Mouse (Mus musculus): ENCODE measurements around the gene Drosha. TPM values are rescaled to one million over a fixed set of nuclear protein-coding genes. Genes with fewer than 3 reads are reported as not detected.
"Not testable (repeated sequence)": the region's sequence is repeated elsewhere in the genome, so short reads cannot be mapped to it uniquely, and the experiment has no call there.

The Drosha gene
- polyA plus RNA-seq, 1 experiment from 2014 or later = 61.9 TPM

DNA sequence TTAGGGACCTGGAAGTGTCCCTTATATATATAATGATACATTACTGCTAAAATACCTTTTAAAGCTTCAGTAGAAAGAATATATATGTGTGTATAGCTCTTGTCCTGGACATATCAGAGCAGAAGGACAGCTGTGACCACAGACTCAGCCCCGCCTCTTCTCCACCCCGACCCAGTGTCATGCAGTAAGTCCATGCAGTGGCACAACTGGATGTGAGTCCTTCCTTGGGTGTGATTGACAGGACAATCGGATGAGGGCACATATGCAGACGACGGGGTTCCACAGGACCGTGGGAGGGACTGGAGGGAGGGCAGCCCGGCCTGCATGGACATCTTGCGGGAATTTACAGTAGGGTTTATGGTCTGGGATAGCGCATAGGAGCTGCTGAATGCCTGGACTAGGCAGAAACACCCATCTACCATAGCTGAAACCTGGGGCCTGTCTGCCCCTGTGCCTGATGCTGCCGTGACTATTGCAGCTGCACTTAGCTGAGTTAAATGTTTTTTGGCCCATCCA lies 111.7 kb downstream of the Drosha start:
- no peak overlapping the region for H3K27ac ChIP-seq (ENCODE audit: low read length)
- WGBS = 95% methylated on average over 10 of the region's 10 CpGs
- ATAC-seq = no peak
- peaks cover 4% of the 10 kb centered on the region; the same call in 1 of the 2 replicates for H3K36me3 ChIP-seq (ENCODE audit: control insufficient read depth, insufficient read depth)
- no peaks in the 10 kb centered on the region for H3K9me3 ChIP-seq (ENCODE audit: control insufficient read depth, low read length)
- H3K9ac ChIP-seq (replicated peaks; ENCODE audit: low read depth, low read length) = no peak overlapping the region
- H3K4me2 ChIP-seq (ENCODE audit: low read length) = no peak overlapping the region
- H3K27me3 ChIP-seq (replicated peaks; ENCODE audit: control insufficient read depth, insufficient read depth, low read length) = no peaks in the 10 kb centered on the region
- H3K4me3 ChIP-seq (replicated peaks; ENCODE audit: low read length) = no peak overlapping the region
- no peaks in the 10 kb centered on the region for H3K4me1 ChIP-seq (replicated peaks; ENCODE audit: control insufficient read depth, insufficient read depth, low read length)

DNA sequence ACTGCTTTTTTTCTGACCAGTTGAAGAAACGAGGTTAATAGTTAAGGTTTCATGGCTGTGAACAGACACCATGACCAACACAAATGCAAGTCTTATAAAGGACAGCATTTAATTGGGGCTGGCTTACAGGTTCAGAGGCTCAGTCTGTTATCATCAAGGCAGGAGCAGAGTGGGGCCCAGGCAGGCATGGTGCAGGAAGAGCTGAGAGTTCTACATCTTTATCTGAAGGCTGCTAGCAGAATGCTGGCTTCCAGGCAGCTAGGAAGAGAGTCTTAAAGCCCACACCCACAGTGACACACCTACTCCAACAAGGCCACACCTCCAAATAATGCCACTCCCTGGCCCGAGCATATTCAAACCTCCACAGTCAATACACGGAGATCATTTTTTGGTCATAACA lies 112.7 kb downstream of the Drosha start:
- ATAC-seq; H3K9ac ChIP-seq (replicated peaks; ENCODE audit: low read depth, low read length); H3K27ac ChIP-seq (ENCODE audit: low read length); H3K4me2 ChIP-seq (ENCODE audit: low read length); H3K36me3 ChIP-seq (ENCODE audit: control insufficient read depth, insufficient read depth); H3K4me3 ChIP-seq (replicated peaks; ENCODE audit: low read length); H3K9me3 ChIP-seq (ENCODE audit: control insufficient read depth, low read length); H3K27me3 ChIP-seq (replicated peaks; ENCODE audit: control insufficient read depth, insufficient read depth, low read length); H3K4me1 ChIP-seq (replicated peaks; ENCODE audit: control insufficient read depth, insufficient read depth, low read length): not testable (repeated sequence)
- 90% methylated on average over 3 of the region's 3 CpGs for WGBS

DNA sequence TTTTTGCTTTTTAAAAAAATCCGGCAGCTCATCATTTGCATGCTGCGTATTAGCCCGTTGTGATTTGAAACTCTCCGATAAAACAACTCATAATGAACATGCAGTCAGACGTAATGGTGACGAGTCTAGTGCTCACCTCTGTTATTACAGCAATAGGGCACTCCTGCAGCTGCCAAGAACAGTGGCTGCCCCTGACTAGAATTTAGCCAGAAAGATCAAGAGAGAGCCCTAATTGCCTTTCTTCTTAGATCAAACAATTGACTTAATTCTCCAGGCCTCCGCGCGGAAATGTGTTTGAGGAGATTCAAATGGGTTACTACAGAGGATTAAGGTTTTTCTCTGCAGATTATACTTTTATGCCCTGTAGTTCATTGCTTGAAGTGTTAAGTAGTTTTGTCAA lies 116.5 kb downstream of the Drosha start:
- ATAC-seq = no peak
- Histone ChIP-seq H3K36me3 (ENCODE audit: control insufficient read depth, insufficient read depth) (0 out of 2 replicates have a peak, but pooled peaks cover 3% of the 10 kb centered on the region), H3K9ac (replicated peaks; ENCODE audit: low read depth, low read length) (no peak overlapping the region), H3K4me2 (ENCODE audit: low read length) (no peak overlapping the region), H3K27me3 (replicated peaks; ENCODE audit: control insufficient read depth, insufficient read depth, low read length) (no peaks in the 10 kb centered on the region), H3K4me3 (replicated peaks; ENCODE audit: low read length) (no peak overlapping the region), H3K9me3 (ENCODE audit: control insufficient read depth, low read length) (no peaks in the 10 kb centered on the region), H3K4me1 (replicated peaks; ENCODE audit: control insufficient read depth, insufficient read depth, low read length) (0 out of 2 replicates have a peak, but pooled peaks cover 3% of the 10 kb centered on the region), H3K27ac (ENCODE audit: low read length) (no peak overlapping the region)
- WGBS = 8% methylated on average over 9 of the region's 9 CpGs

DNA sequence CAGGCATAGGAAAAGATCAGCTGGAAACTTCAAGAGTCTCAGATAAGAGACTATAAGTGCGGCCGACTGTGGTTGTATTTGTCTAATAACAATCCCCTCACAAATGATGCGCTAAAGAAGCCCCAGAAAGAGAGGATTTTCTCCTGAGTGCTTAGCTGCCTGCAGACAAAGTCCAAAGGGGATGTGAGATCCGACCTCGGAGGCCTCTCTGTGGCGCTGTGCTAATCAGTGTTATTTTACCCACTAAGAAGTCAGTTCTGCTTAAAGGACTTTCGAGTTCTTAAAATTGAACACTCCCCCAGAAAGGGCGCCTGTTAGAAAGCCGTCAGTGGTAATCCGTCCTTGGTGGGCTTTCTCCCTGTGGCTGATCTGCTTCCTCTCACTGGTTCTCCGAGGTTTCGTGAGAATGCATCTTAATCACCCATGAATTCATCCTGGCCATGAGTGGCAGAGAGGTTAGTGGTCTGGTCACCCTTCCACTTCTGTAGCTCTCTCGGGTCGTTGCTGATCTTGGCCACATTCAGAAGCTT lies 117.1 kb downstream of the Drosha start:
- Histone ChIP-seq H3K27ac (ENCODE audit: low read length) (no peak overlapping the region), H3K9me3 (ENCODE audit: control insufficient read depth, low read length) (no peaks in the 10 kb centered on the region), H3K4me2 (ENCODE audit: low read length) (no peak overlapping the region), H3K4me3 (replicated peaks; ENCODE audit: low read length) (no peak overlapping the region), H3K4me1 (replicated peaks; ENCODE audit: control insufficient read depth, insufficient read depth, low read length) (0 out of 2 replicates have a peak, but pooled peaks cover 3% of the 10 kb centered on the region), H3K9ac (replicated peaks; ENCODE audit: low read depth, low read length) (no peak overlapping the region), H3K27me3 (replicated peaks; ENCODE audit: control insufficient read depth, insufficient read depth, low read length) (no peaks in the 10 kb centered on the region), H3K36me3 (ENCODE audit: control insufficient read depth, insufficient read depth) (no peaks in the 10 kb centered on the region)
- no peak for ATAC-seq
- 6% methylated on average over 14 of the region's 14 CpGs for WGBS

DNA sequence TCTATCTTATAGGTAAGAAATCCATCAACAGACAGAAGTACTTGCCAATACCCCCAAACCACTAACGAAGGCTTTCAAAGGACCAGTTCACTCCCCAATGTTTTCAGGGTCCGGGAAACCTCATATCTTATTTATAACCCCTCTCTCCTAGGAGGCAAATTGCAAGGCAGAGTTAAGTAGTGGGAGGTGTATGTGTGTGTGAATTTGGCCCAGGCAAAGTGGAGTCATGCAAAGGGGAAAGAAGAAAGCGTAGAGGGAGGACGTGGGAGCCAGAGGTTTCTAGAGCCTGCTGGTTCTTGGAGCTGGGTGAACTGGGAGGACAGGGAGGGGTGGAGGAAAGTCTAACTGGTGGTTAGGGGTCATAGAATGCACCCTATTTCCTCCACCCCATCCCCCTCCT lies 117.8 kb downstream of the Drosha start:
- Histone ChIP-seq H3K27me3 (replicated peaks; ENCODE audit: control insufficient read depth, insufficient read depth, low read length) (no peaks in the 10 kb centered on the region), H3K27ac (ENCODE audit: low read length) (no peak overlapping the region), H3K4me1 (replicated peaks; ENCODE audit: control insufficient read depth, insufficient read depth, low read length) (0 out of 2 replicates have a peak, but pooled peaks cover 3% of the 10 kb centered on the region), H3K9me3 (ENCODE audit: control insufficient read depth, low read length) (no peaks in the 10 kb centered on the region), H3K9ac (replicated peaks; ENCODE audit: low read depth, low read length) (no peak overlapping the region), H3K4me3 (replicated peaks; ENCODE audit: low read length) (no peak overlapping the region), H3K4me2 (ENCODE audit: low read length) (no peak overlapping the region), H3K36me3 (ENCODE audit: control insufficient read depth, insufficient read depth) (no peaks in the 10 kb centered on the region)
- no peak for ATAC-seq
- WGBS = 51% methylated on average over 4 of the region's 4 CpGs

DNA sequence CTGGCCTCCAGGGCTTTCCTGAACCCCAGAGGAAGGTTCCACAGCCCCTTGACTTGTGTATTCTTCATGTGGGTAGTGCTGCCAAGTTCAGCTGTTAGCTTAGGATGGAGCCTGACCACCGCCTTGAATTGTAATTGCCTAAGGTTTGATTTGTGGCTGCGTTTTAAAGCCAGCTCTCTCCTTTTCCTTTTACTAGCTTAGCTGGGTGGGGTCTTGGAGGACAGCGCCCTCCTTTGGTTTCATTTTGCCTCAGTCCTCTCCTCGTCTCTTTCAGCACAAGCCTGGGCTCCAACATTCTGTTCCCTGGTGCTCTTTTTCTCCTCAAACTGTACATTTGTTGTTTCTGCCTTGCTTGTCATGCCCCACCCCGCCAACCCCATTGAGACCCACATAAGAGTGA lies 133.4 kb downstream of the Drosha start:
- Histone ChIP-seq H3K4me1 (replicated peaks; ENCODE audit: control insufficient read depth, insufficient read depth, low read length) (no peaks in the 10 kb centered on the region), H3K9ac (replicated peaks; ENCODE audit: low read depth, low read length) (no peak overlapping the region), H3K36me3 (ENCODE audit: control insufficient read depth, insufficient read depth) (no peaks in the 10 kb centered on the region), H3K4me2 (ENCODE audit: low read length) (no peak overlapping the region), H3K27ac (ENCODE audit: low read length) (no peak overlapping the region), H3K4me3 (replicated peaks; ENCODE audit: low read length) (no peak overlapping the region), H3K27me3 (replicated peaks; ENCODE audit: control insufficient read depth, insufficient read depth, low read length) (no peaks in the 10 kb centered on the region), H3K9me3 (ENCODE audit: control insufficient read depth, low read length) (0 out of 2 replicates have a peak, but pooled peaks cover 4% of the 10 kb centered on the region)
- WGBS = 81% methylated on average over 5 of the region's 5 CpGs
- ATAC-seq = no peak

DNA sequence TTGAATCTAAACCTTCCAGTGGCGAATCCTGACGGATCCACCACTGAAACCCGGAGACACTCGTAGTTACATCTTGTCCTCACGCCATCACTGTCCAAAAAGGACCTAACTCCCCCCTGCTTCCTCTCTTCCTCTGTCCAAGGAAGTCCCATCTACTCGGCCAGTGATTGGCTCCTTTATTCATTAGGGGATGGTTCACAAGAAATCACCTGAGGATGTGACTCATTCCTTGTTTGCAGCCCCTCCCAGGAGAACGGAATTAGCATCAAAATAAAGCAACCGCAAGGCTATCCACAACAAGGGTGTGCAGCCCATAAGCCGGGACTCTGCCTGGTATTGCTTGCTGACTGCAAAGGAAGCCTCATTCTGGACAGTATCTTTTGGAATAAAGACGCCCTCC lies 137.6 kb downstream of the Drosha start:
- Histone ChIP-seq H3K27ac (ENCODE audit: low read length) (no peak overlapping the region), H3K9ac (replicated peaks; ENCODE audit: low read depth, low read length) (no peak overlapping the region), H3K4me1 (replicated peaks; ENCODE audit: control insufficient read depth, insufficient read depth, low read length) (no peaks in the 10 kb centered on the region), H3K36me3 (ENCODE audit: control insufficient read depth, insufficient read depth) (no peaks in the 10 kb centered on the region), H3K4me2 (ENCODE audit: low read length) (no peak overlapping the region), H3K27me3 (replicated peaks; ENCODE audit: control insufficient read depth, insufficient read depth, low read length) (no peaks in the 10 kb centered on the region), H3K4me3 (replicated peaks; ENCODE audit: low read length) (no peak overlapping the region), H3K9me3 (ENCODE audit: control insufficient read depth, low read length) (no peaks in the 10 kb centered on the region)
- no peak for ATAC-seq
- whole genome bisulfite sequencing = 87% methylated on average over 10 of the region's 10 CpGs

DNA sequence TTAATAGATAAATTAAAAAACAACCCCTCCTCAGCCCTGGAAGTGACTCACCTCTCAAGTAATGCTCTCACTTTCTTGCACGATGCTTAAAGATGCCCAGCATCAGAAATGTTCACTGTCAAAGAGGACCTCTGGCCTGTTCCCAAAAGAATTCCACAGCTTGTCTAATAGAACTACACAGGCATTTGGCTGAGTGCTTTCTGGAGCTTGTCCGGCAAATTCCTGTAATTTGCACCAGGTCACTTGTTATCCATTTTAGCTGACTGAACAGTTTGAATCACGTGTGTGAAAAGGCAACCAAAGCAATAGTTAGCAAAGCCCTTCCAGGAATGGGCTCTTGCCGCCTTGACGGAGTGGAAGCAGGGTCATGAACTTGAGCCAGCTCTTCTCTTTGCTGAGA lies 140.6 kb downstream of the Drosha start:
- 81% methylated on average over 5 of the region's 5 CpGs for WGBS
- Histone ChIP-seq H3K27me3 (replicated peaks; ENCODE audit: control insufficient read depth, insufficient read depth, low read length) (no peaks in the 10 kb centered on the region), H3K4me2 (ENCODE audit: low read length) (no peak overlapping the region), H3K36me3 (ENCODE audit: control insufficient read depth, insufficient read depth) (no peaks in the 10 kb centered on the region), H3K9me3 (ENCODE audit: control insufficient read depth, low read length) (no peaks in the 10 kb centered on the region), H3K4me3 (replicated peaks; ENCODE audit: low read length) (no peak overlapping the region), H3K9ac (replicated peaks; ENCODE audit: low read depth, low read length) (no peak overlapping the region), H3K27ac (ENCODE audit: low read length) (no peak overlapping the region), H3K4me1 (replicated peaks; ENCODE audit: control insufficient read depth, insufficient read depth, low read length) (no peaks in the 10 kb centered on the region)
- ATAC-seq = no peak

DNA sequence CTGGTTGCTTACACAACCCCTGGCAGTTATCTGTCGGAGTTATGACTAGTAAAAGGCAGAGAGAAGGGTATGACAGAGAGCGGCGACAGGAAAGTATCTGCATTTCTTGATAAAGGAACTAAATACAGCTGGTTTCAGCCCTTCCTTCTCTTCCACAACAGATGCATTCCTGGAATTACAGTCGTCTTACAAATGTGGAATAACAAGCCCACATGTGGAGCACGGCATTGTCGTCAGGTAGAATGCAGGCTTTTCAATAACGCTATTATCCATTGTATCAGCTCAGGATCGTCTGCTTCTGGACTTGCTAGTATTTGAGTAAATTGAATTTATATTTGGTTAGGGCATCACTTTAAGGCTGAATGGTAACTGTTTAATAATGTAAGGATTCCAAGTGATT lies 144.2 kb downstream of the Drosha start:
- H3K9me3 ChIP-seq (ENCODE audit: control insufficient read depth, low read length) = no peaks in the 10 kb centered on the region
- H3K27ac ChIP-seq (ENCODE audit: low read length) = no peak overlapping the region
- no peak for ATAC-seq
- H3K4me1 ChIP-seq (replicated peaks; ENCODE audit: control insufficient read depth, insufficient read depth, low read length) = no peaks in the 10 kb centered on the region
- H3K9ac ChIP-seq (replicated peaks; ENCODE audit: low read depth, low read length) = no peak overlapping the region
- no peaks in the 10 kb centered on the region for H3K36me3 ChIP-seq (ENCODE audit: control insufficient read depth, insufficient read depth)
- WGBS = 75% methylated on average over 8 of the region's 8 CpGs
- no peak overlapping the region for H3K4me3 ChIP-seq (replicated peaks; ENCODE audit: low read length)
- H3K27me3 ChIP-seq (replicated peaks; ENCODE audit: control insufficient read depth, insufficient read depth, low read length) = no peaks in the 10 kb centered on the region
- H3K4me2 ChIP-seq (ENCODE audit: low read length) = no peak overlapping the region

DNA sequence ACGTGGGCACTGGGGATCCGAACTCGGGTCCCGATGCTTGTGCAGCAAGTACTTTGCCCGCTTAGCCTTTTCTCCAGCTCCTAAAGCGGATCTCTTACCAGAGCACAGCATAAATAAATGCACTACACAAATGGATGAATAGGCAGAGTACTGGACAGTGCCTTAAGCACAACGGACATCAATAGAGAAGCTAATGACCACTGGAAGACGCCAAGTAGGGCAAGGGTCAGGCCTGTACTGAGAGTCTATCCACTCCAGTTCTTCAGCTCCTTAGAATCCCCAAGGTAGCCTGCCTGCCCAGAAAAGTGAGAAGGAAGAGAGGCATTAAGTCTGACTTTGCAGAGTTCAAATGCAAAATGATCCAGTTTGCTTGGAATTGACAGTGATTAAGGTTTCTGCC lies 147.8 kb downstream of the Drosha start:
- H3K4me2 ChIP-seq (ENCODE audit: low read length) = no peak overlapping the region
- H3K4me3 ChIP-seq (replicated peaks; ENCODE audit: low read length) = no peak overlapping the region
- no peak overlapping the region for H3K9ac ChIP-seq (replicated peaks; ENCODE audit: low read depth, low read length)
- H3K27me3 ChIP-seq (replicated peaks; ENCODE audit: control insufficient read depth, insufficient read depth, low read length) = no peaks in the 10 kb centered on the region
- 84% methylated on average over 8 of the region's 8 CpGs for WGBS
- no peaks in the 10 kb centered on the region for H3K36me3 ChIP-seq (ENCODE audit: control insufficient read depth, insufficient read depth)
- H3K4me1 ChIP-seq (replicated peaks; ENCODE audit: control insufficient read depth, insufficient read depth, low read length) = no peaks in the 10 kb centered on the region
- H3K9me3 ChIP-seq (ENCODE audit: control insufficient read depth, low read length) = no peaks in the 10 kb centered on the region
- ATAC-seq = no peak
- no peak overlapping the region for H3K27ac ChIP-seq (ENCODE audit: low read length)

Data from forebrain, embryonic 16.5 days (tissue).